Mouse (Mus musculus) heart, adult 10 weeks (tissue): ENCODE results near the gene Polr3gl. TPM values are rescaled to one million over a fixed set of nuclear protein-coding genes. Genes with fewer than 3 reads are reported as not detected.

ENCODE experiments used
- polyA plus RNA-seq: library from polyadenylated mRNA; stranded (reverse); fragments of 350-450 nt; fragmentation: Illumina TruSeq; extraction: RNeasy Lipid Tissue Mini Kit (QIAGEN cat#74804); gene quantifications from one replicate; pipeline ENCODE4 v1.2.3, GENCODE M21; 2014; ENCODE audit warnings: low read depth, low replicate concordance

Polr3gl gene
- 56.2 TPM for polyA plus RNA-seq

GRCm38 (mm10) chr3:96593790-96594560 lies at the start of gene Polr3gl:
TSS of gene Polr3gl (minus strand) at chr3:96594181.

DNA sequence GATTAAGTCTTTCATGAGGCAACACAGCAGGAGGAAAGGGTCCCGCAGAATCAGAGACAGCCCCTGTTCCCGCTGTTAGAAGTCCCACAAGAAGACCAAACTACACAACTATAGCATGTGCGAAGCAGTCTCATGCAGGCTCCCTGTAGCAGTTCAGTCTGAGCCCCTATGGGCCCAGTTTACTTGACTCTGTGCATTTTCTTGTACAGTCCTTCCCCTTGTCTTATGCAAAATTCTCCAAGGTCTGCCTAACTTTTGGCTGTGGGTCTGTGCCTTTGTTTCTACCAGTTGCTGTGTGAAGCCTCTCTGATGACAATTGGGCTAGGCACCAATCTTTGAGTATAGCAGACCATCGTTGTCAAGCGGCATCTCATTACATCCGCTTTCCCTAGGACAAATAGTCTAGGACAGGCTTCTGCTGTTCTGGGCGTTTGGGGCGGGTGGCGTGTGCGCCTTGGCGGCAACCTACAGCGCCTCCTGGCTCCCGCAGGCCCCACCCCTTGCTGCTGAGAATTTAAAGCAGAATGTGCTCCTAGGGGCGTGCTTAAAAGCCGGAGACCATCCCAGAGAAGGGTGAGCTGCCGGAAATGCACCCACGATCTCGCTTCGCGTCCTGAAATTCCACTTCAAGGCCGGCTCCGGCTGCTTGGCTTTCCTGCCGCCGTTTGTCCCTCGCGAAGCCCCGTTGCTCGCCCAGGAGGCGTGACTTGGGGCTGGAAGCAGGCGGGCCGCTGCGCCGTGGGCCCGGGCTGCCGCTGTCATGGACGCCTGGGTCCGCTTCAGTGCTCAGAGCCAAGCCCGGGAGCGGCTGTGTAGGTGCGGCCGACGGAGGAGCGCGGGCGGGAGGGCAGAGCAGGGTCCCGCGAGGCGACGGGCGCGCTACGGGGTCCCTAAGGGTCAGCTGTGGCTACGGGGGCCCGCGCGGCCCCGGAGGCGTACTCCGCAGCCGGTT lies 41.2 kb upstream of the Polr3gl start, which contains the start of the genes Pex11b and Gm42957:
TSS of gene Pex11b (plus strand) at position 449 of the 952 bp plus-strand sequence.
TSS of gene Gm42957 (plus strand) at position 547 of the 952 bp plus-strand sequence.

DNA sequence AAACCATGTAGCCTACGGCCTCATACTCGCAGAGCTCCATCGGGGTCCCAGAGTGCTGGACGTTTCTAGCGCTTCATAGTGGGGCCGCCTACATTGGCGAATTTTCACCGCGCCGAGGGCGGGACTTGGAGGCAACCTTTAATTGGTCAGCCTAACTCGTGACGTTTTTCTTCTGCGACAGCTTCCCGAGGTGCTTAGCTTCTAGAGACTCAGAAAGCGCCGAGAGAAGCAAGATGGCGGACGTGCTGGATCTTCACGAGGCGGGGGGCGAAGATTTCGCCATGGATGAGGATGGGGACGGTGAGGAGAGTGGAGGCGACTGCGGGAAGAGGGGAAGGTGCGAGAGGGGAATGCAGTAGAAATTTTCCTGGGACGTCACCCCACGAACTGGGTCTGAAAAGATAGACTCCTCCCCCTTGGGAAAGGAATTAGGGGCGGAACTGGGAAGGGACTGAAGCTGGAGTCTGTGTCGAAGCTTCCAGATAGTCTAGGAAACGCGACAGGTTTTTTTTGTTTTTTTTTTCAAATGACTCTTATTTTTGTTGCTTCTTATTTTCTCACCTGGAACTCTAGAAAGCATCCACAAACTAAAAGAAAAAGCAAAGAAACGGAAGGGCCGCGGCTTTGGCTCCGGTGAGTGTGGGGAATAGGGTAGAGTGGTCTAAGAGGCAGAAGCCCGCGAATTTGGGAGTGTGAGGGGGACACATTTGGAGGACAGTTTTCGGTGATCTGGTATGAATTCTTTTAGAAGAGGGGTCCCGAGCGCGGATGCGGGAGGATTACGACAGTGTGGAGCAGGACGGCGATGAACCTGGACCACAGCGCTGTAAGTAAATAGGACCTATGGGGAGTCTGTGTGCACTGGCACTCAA lies 36.0 kb upstream of the Polr3gl start, which contains the start of gene Rbm8a:
TSS of gene Rbm8a (plus strand) at position 205 of the 872 bp plus-strand sequence.

GRCm38 (mm10) chr3:96600639-96601250 lies 6.8 kb upstream of the Polr3gl start, which contains the start of gene Lix1l:
TSS of gene Lix1l (plus strand) at chr3:96601149.

DNA sequence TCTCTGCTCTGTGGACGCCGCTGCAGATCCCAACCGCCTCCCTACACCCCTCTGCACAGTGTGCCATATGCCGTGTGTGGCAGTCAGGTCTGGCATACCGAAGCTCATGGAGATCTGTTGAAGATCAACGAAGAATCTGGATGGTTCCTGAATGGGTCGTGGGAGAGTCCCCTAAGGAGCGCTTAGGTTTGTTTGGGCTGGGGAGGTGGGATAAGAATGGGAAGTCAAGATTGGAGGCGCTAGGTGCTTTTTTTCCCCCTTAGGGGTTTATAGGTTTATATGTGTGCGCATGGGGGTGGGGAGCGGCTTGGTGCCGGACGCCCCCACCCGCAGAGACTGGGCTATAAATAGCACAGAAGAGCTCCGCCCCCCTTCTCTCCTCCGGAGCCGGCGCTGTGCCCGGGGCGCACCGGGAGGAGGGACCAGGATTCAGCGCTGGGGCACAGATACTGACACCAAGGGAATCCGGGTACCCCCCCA lies 2.3 kb upstream of the Polr3gl start, which contains the start of gene Ankrd34a:
TSS of gene Ankrd34a (plus strand) at position 409 of the 480 bp plus-strand sequence.

GRCm38 (mm10) chr3:96576690-96577541 lies 17.1 kb downstream of the Polr3gl start, which contains the start of gene Gm16253:
TSS of gene Gm16253 (plus strand) at chr3:96576984.

DNA sequence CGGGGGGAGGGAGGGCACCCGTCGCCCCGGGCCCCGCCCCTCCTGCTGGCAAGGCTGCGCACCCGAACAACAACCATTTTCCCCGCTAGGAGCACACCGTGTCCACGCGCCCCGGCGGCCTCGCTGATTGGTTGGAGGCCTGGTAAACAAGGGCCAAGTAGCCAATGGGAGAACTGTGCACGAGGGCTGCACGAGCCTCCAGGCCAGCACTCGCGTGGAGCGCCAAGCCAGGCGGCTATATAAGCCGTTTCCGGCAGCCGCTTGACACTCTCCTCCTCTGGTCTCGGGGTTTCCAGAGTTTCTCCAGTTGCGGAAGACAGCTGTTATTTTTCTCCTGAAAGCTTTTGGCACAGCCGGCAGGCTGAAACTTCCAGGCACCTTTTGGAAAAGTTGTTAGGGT lies 36.3 kb downstream of the Polr3gl start, which contains the start of gene Txnip:
TSS of gene Txnip (plus strand) at position 264 of the 400 bp plus-strand sequence.

Other genes starting within 250 kb of the Polr3gl start
- gene BC107364, start 141.9 kb downstream of the Polr3gl start, polyA plus RNA-seq: not detected
- gene Hfe2, start 69.0 kb downstream of the Polr3gl start, polyA plus RNA-seq: 209 TPM
- 516 TPM for gene Txnip, start 36.2 kb downstream of the Polr3gl start, polyA plus RNA-seq
- 2.6 TPM for gene Gm16253, start 17.2 kb downstream of the Polr3gl start, polyA plus RNA-seq
- gene Ankrd34a, start 2.5 kb upstream of the Polr3gl start, polyA plus RNA-seq: 1.2 TPM
- gene Lix1l, start 7.0 kb upstream of the Polr3gl start, polyA plus RNA-seq: 31.8 TPM
- 34.5 TPM for gene Rbm8a, start 35.8 kb upstream of the Polr3gl start, polyA plus RNA-seq
- gene Pex11b, start 41.2 kb upstream of the Polr3gl start, polyA plus RNA-seq: 39.6 TPM
- gene Gm42957, start 41.3 kb upstream of the Polr3gl start, polyA plus RNA-seq: not detected
- 2.5 TPM for gene Itga10, start 51.4 kb upstream of the Polr3gl start, polyA plus RNA-seq
- 1.1 TPM for gene Ankrd35, start 76.0 kb upstream of the Polr3gl start, polyA plus RNA-seq
- 17.0 TPM for gene Pias3, start 102.2 kb upstream of the Polr3gl start, polyA plus RNA-seq
- 4.1 TPM for gene Nudt17, start 114.4 kb upstream of the Polr3gl start, polyA plus RNA-seq
- gene Polr3c, start 133.4 kb upstream of the Polr3gl start, polyA plus RNA-seq: 23.6 TPM
- 24.0 TPM for gene Rnf115, start 133.5 kb upstream of the Polr3gl start, polyA plus RNA-seq
- not detected for gene Pdzk1, start 235.1 kb upstream of the Polr3gl start, polyA plus RNA-seq
- gene Cd160, start 235.2 kb upstream of the Polr3gl start, polyA plus RNA-seq: not detected